Mouse (Mus musculus) G1E (cell line): ENCODE data around the gene Mob4. TPM values are rescaled to one million over a fixed set of nuclear protein-coding genes. Genes with fewer than 3 reads are reported as not detected.

Experiments
- ATAC-seq: 2 replicates; pipeline ENCODE4 v1.8.0; 2016; ENCODE audit warnings: mild to moderate bottlenecking; ENCODE audit not compliant: insufficient number of reproducible peaks, poor library complexity, low FRiP score, severe bottlenecking; ENCODE audit errors: extremely low read depth
- DNase-seq: peaks from one replicate; pipeline ENCODE4 v3.0.0; 2012; ENCODE audit warnings: low spot score
- H3K27me3 ChIP-seq: 2 replicates; pipeline ENCODE4 v1.6.1; 2012; ENCODE audit warnings: mild to moderate bottlenecking, low read length, inconsistent platforms; ENCODE audit not compliant: insufficient read depth
- H3K36me3 ChIP-seq: replicated peaks from 2 replicates; pipeline ENCODE3; 2012; ENCODE audit warnings: mild to moderate bottlenecking, inconsistent platforms
- H3K4me1 ChIP-seq: 2 replicates; pipeline ENCODE4 v1.6.1; 2012; ENCODE audit warnings: low read depth, low read length, inconsistent platforms, mixed read lengths; ENCODE audit not compliant: insufficient read depth
- H3K4me3 ChIP-seq: 2 replicates; pipeline ENCODE4 v1.5.1; 2012; ENCODE audit warnings: low read depth, mild to moderate bottlenecking, inconsistent platforms, low read length, moderate library complexity, mixed read lengths
- H3K9me3 ChIP-seq: replicated peaks from 2 replicates; pipeline ENCODE4 v1.6.1; 2012; ENCODE audit warnings: inconsistent platforms
- CTCF ChIP-seq: IDR thresholded peaks from 2 replicates; pipeline ENCODE4 v1.5.1; 2012; ENCODE audit warnings: low read depth, low read length, inconsistent platforms, mixed read lengths
- GATA1 ChIP-seq: IDR thresholded peaks from 2 replicates; pipeline ENCODE4 v1.6.1; 2012; ENCODE audit warnings: borderline replicate concordance, low read length, inconsistent platforms, mixed read lengths
- GATA2 ChIP-seq: IDR thresholded peaks from 2 replicates; pipeline ENCODE4 v1.6.1; 2012; ENCODE audit warnings: low read depth, low read length, inconsistent platforms, borderline replicate concordance
- POLR2AphosphoS5 ChIP-seq: IDR thresholded peaks from 2 replicates; pipeline ENCODE4 v1.6.1; 2012; ENCODE audit warnings: low read depth, low read length, inconsistent platforms; ENCODE audit not compliant: insufficient replicate concordance
- TAL1 ChIP-seq: conservative IDR thresholded peaks from 2 replicates; pipeline ENCODE4 v1.6.1; 2012; ENCODE audit warnings: low read depth, low read length, inconsistent platforms, mixed read lengths
- polyA plus RNA-seq: library from polyadenylated mRNA; stranded (reverse); fragments of >175 nt; gene quantifications from 2 replicates; pipeline ENCODE4 v1.2.3, GENCODE M21; 2012
- total RNA-seq, 2 experiments: library from RNA; stranded (forward) in 1 of 2; stranded (reverse) in 1 of 2; fragments of 200-1000 nt in 1 of 2; fragments of >200 nt in 1 of 2; fragmentation: Nextera tagmentation in 1 of 2; gene quantifications; 2 replicates each; pipeline ENCODE4 v1.2.3; 2014 to 2017

The Mob4 gene
- total and polyA plus RNA-seq, 3 experiments = 7.7 to 124 (median 65.2) TPM

DNA sequence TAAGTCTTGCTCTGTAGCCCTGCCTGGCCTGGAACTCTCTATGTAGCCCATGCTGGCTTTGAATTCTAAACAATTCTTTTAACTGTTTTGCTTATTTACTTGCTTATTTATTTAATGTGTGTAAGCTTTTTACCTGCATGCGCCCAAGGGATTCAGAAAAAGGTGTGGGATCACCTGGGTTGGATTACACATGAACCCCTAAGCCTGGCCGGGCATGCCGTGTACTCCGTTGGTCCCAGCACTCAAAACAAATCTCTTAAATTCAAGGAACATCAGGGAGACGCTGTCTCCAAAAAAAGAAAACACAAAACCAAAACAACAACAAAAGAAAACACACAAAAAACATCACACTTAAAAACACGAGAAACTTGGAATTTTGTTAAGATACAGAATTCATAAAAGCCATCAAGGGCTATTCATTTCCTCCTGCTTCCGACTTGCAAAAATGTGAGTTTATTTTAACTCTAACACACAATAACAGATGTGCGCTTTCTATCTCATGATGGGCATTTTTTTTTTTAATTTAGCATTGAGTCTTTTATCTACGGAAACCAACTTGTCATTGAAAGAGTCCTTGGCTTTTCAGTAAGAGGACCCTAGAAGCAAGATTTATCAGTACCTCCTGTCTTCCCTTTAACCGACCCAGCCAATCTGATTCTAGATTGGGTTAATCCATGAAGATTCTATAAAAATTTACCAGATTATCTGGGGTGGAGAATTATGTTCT lies 678 bp upstream of the Mob4 start:
- ATAC-seq = 0 out of 2 replicates have a peak, but pooled peaks have one; percentile 2
- no peak for DNase-seq
- H3K9me3 ChIP-seq = no peaks in the 10 kb centered on the region

DNA sequence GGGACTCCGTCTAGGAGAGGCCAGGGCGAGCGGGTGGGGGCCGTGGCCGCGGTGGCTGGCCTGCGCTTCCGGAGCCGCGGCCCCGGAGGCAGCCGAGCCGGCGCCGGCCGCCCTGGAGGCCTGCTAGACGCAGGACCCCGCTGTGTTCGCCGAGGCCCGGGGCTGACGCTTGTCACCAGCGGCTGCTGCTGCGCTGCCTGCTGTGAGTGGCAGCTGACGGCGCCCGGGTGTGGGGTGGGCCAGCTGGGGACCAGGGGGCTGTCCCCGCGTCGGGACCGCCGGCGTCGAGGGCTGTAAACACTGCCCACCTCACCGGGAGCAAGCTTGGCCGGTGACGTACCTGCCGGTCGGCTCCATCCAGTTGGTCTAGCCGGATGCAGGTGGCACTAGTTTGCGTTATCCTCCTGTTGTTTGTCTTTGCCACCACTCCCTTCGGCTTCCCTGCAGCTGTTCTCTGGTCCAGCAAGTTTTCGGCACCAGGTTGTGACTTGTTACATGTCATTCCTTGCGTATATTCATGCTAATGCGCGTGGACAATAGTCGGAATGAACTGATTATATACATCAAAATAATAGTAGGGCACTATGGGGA lies 488 bp downstream of the Mob4 start:
- Histone ChIP-seq H3K9me3 (no peaks in the 10 kb centered on the region), H3K4me1 (peaks cover 33% of the 10 kb centered on the region), H3K36me3 (peaks cover 24% of the 10 kb centered on the region), H3K4me3 (peak overlapping the region; percentile 98), H3K27me3 (no peaks in the 10 kb centered on the region)
- DNase-seq = peak; percentile 50
- no peak for ATAC-seq
- TF ChIP-seq TAL1 (no peak), POLR2AphosphoS5 (no peak), GATA1 (no peak), CTCF (no peak), GATA2 (no peak)

More for the DNA sequence above, 678 bp upstream of the Mob4 start:
- no peaks in the 10 kb centered on the region for H3K27me3 ChIP-seq
- no peak for TF ChIP-seq POLR2AphosphoS5
- TF ChIP-seq TAL1 = no peak
- no peak for TF ChIP-seq CTCF
- TF ChIP-seq GATA1 = no peak
- TF ChIP-seq GATA2 = no peak
- H3K4me3 ChIP-seq = peak overlapping the region; percentile 98
- peaks cover 33% of the 10 kb centered on the region for H3K4me1 ChIP-seq
- H3K36me3 ChIP-seq = peaks cover 18% of the 10 kb centered on the region

DNA sequence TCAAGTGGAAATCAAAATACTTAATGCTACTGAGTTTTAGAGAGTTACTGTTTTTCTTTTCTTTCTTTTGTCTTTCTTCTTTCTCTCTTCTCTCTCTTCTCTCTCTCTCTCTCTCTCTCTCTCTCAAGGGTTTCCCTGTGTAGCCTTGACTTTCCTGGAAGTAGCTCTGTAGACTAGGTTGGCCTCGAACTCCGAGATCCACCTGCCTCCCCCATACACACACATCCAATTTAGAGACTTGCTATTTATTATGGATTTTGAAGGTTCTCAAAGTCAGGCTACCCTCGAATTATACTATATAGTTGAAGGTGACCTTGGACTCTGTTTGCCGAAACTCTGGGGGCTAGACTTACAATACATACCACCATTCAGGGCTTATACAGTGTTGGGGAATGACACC lies 1.3 kb downstream of the Mob4 start:
- Histone ChIP-seq H3K4me1 (peaks cover 33% of the 10 kb centered on the region), H3K9me3 (no peaks in the 10 kb centered on the region), H3K4me3 (peak overlapping the region; percentile 98), H3K36me3 (peaks cover 26% of the 10 kb centered on the region), H3K27me3 (no peaks in the 10 kb centered on the region)
- no peak for ATAC-seq
- no peak for DNase-seq
- TF ChIP-seq TAL1 (no peak), GATA1 (no peak), GATA2 (no peak), POLR2AphosphoS5 (no peak), CTCF (no peak)

DNA sequence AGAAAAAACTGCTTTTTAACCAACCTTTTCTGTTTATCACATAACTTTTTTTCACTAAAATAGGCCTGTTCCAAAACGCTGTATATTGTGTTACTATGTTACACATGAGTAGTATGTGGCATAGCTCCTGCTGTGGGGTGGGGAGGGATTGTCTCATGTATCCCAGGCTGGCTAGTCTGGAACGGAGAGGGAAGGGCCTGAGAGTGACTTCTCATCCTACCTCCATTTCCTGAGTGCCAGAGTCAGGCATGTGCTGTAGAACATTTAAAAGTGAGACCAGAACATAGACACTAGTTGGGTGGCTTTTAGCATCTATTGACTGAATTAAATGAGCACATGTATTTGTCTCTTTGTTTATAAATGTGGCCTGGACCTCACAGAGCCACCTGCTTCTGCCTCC lies 2.1 kb downstream of the Mob4 start:
- no peak for TF ChIP-seq GATA2
- Histone ChIP-seq H3K9me3 (no peaks in the 10 kb centered on the region), H3K27me3 (no peaks in the 10 kb centered on the region), H3K4me1 (peaks cover 36% of the 10 kb centered on the region), H3K36me3 (peaks cover 33% of the 10 kb centered on the region), H3K4me3 (no peak overlapping the region; the same call in 1 of the 2 replicates)
- no peak for ATAC-seq
- no peak for DNase-seq

DNA sequence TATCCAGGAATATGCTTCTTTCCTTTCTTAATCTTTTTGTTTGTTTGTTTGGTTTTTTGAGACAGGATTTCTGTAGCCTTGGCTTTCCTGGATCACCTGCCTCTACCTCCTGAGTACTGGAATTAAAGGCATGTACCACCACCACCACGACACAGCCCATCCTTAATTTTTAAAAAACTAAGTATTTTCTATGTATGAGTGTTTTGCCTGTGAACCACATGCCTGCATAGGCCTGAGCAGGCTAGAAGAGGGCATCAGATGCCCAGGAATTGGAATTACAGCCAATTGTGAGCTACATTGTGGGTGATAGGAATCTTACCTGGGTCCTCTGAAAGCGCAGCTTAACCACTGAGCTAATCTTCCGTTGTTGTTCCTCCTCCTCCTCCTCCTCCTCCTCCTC lies 3.3 kb downstream of the Mob4 start:
- H3K36me3 ChIP-seq = peaks cover 41% of the 10 kb centered on the region
- TF ChIP-seq GATA2 (no peak), TAL1 (no peak), POLR2AphosphoS5 (no peak), GATA1 (no peak), CTCF (no peak)
- H3K27me3 ChIP-seq = no peaks in the 10 kb centered on the region
- peaks cover 31% of the 10 kb centered on the region for H3K4me1 ChIP-seq
- DNase-seq (no peak), ATAC-seq (no peak)
- H3K9me3 ChIP-seq = no peaks in the 10 kb centered on the region
- no peak overlapping the region for H3K4me3 ChIP-seq

DNA sequence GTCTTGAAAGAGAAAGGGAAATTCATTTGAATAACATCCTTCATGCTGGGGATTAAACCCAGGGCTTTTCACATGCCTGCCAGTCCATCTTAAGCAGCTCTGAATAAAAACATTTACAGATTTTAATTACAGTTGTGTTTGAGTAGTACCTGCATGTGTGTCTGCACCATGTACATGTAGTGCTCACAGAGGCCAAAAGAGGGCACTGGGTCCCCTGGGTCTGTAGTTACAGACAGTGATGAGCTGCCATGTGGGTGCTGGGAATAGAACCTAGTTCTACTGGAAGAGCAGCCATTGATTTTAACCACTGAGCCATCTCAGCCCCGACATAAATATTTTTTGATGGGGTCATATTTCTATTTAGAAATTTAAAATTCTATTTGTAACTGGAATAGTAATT lies 4.8 kb downstream of the Mob4 start:
- ATAC-seq = no peak

DNA sequence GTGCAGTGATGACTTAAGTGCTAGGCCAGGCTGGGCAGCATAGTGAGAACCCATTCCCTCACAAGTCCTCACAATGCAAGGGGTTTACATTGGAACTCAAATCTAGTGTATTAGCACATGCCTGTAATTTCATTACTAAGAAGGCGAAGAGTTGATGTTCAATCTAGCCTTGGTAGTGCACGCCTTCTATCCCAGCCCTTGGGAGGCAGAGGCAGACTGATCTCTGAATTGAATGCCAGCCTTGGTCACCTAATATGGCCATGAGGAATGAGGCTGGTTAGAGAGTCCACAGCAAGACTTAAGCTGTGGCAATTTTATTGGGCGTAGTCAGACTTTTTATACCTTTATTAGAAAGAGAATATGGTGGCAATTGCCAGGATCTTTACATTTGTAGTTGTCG lies 13.3 kb downstream of the Mob4 start:
- peaks cover 69% of the 10 kb centered on the region for H3K36me3 ChIP-seq
- no peak for DNase-seq

More for the DNA sequence above, 4.8 kb downstream of the Mob4 start:
- DNase-seq = no peak
- Histone ChIP-seq H3K4me3 (no peak overlapping the region), H3K9me3 (no peaks in the 10 kb centered on the region), H3K27me3 (no peaks in the 10 kb centered on the region), H3K36me3 (peaks cover 54% of the 10 kb centered on the region), H3K4me1 (peaks cover 23% of the 10 kb centered on the region)
- no peak for TF ChIP-seq GATA2

More for the DNA sequence above, 13.3 kb downstream of the Mob4 start:
- H3K4me1 ChIP-seq = peaks cover 2% of the 10 kb centered on the region; the same call in 1 of the 2 replicates
- ATAC-seq = no peak
- TF ChIP-seq POLR2AphosphoS5 (no peak), GATA1 (no peak), GATA2 (no peak), TAL1 (no peak), CTCF (no peak)
- no peak overlapping the region for H3K4me3 ChIP-seq
- H3K9me3 ChIP-seq = no peaks in the 10 kb centered on the region
- H3K27me3 ChIP-seq = no peaks in the 10 kb centered on the region
